Mouse (Mus musculus) kidney, adult 2 months (tissue): Measurements from ENCODE around the gene Actn2.

Source experiments
- CTCF ChIP-seq: fragments of 200-500 bp; conservative IDR thresholded peaks from 2 replicates; pipeline ENCODE4 v1.5.1; 2011; ENCODE audit warnings: low read depth, mild to moderate bottlenecking, control low read depth, low read length, moderate library complexity, mixed read lengths; ENCODE audit not compliant: insufficient read depth, insufficient read length
- POLR2A ChIP-seq: fragments of 200-500 bp; IDR thresholded peaks from one replicate; pipeline ENCODE4 v1.6.1; 2011; ENCODE audit warnings: low read depth, low read length, control low read depth

DNA sequence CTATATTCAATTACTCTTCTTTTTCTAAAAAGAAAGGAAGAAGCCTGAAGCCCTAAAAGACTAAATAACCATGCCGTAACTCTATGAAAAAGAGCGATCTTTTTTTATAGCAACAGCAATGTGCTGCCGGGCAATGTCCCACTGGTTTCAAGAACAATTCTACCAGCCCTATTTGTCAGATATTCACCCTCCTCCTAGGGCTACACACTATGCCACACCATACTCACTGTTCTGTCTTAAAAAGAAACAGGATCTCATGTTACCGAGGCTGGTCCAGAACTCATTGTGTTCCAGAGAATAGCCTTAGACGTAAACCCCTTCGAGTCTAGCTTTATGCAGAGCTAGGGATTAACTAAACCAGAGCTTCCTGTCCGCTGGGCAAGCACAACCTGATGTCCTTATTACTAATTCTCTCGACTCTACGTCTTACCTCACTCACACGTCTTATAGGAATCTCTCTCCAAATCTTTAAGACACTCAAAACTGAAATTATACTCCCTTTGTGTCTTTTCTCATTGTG is 83.6 kb downstream of the Actn2 start:
- no peak for TF ChIP-seq CTCF
- no peak for TF ChIP-seq POLR2A
